Mouse (Mus musculus): ENCODE results near the gene Rplp2.
A peak's percentile ranks its signal among the peaks of the same experiment; 100 is the strongest.
"Not testable (repeated sequence)": the region's sequence is repeated elsewhere in the genome, so short reads cannot be mapped to it uniquely, and the experiment has no call there.

Rplp2 gene

GRCm38 (mm10) chr7:141447110-141447991 lies at the start of gene Rplp2:
Gene Rplp2 (plus strand): TSS chr7:141447370.
- DNase-seq = peak; percentile 97

- peak; percentile 40 for DNase-seq
These were observed 43.9 kb upstream of the Rplp2 start for GRCm38 (mm10) chr7:141403305-141403704.

- DNase-seq = no peak
These were observed 41.7 kb upstream of the Rplp2 start for GRCm38 (mm10) chr7:141405466-141405865.

- not testable (repeated sequence) for DNase-seq
These were observed 39.5 kb upstream of the Rplp2 start for GRCm38 (mm10) chr7:141407670-141408069.

GRCm38 (mm10) chr7:141408833-141409232 lies 38.3 kb upstream of the Rplp2 start:
- DNase-seq = peak; percentile 82

- no peak for DNase-seq
These were observed 36.5 kb upstream of the Rplp2 start for GRCm38 (mm10) chr7:141410631-141411030.

GRCm38 (mm10) chr7:141411667-141412066 lies 35.5 kb upstream of the Rplp2 start:
- DNase-seq = no peak

GRCm38 (mm10) chr7:141413331-141413730 lies 33.8 kb upstream of the Rplp2 start:
- no peak for DNase-seq

GRCm38 (mm10) chr7:141413809-141414584 lies 33.2 kb upstream of the Rplp2 start, which contains the start of gene Gatd1:
Gene Gatd1 (minus strand): TSS chr7:141414136.
- DNase-seq = peak; percentile 99

GRCm38 (mm10) chr7:141416144-141416841 lies 30.9 kb upstream of the Rplp2 start:
- DNase-seq = no peak

GRCm38 (mm10) chr7:141417731-141418681 lies 29.2 kb upstream of the Rplp2 start:
- no peak for DNase-seq

GRCm38 (mm10) chr7:141418970-141419369 lies 28.2 kb upstream of the Rplp2 start:
- no peak for DNase-seq

GRCm38 (mm10) chr7:141420030-141420702 lies 27.0 kb upstream of the Rplp2 start:
- DNase-seq = no peak

- DNase-seq = no peak
These were observed 23.4 kb upstream of the Rplp2 start for GRCm38 (mm10) chr7:141423811-141424210.

GRCm38 (mm10) chr7:141426948-141427730 lies 20.0 kb upstream of the Rplp2 start:
- DNase-seq = no peak

- no peak for DNase-seq
These were observed 18.5 kb upstream of the Rplp2 start for GRCm38 (mm10) chr7:141428701-141429100.

- DNase-seq = peak; percentile 90
These were observed 17.9 kb upstream of the Rplp2 start, which contains the start of gene Cend1 for GRCm38 (mm10) chr7:141429310-141429709. Gene Cend1 (minus strand): TSS chr7:141429491.

GRCm38 (mm10) chr7:141429840-141430584 lies 17.2 kb upstream of the Rplp2 start:
- DNase-seq = no peak

GRCm38 (mm10) chr7:141430585-141431240 lies 16.5 kb upstream of the Rplp2 start:
- no peak for DNase-seq
